Mouse (Mus musculus) liver, postnatal 0 days (tissue): ENCODE data around the gene Klrb1. TPM values are rescaled to one million over a fixed set of nuclear protein-coding genes. Genes with fewer than 3 reads are reported as not detected.
"Not testable (repeated sequence)": the region's sequence is repeated elsewhere in the genome, so short reads cannot be mapped to it uniquely, and the experiment has no call there.

Experiments
- ATAC-seq: fragments of 200-750 bp; cut with Nextera tagmentation; 2 replicates; pipeline ENCODE4 v1.8.0; 2017; ENCODE audit warnings: mild to moderate bottlenecking, moderate library complexity
- DNase-seq: peaks from one replicate; pipeline ENCODE4 v3.0.0-alpha.2; 2016
- H3K27ac ChIP-seq: fragments of 300-500 bp; sonication (generic); 2 replicates; pipeline ENCODE4 v1.5.1; 2014; ENCODE audit warnings: antibody characterized with exemption, moderate library complexity, mild to moderate bottlenecking, low read depth
- H3K27me3 ChIP-seq: fragments of 300-500 bp; sonication (generic); 2 replicates; pipeline ENCODE4 v1.6.1; 2014; ENCODE audit warnings: low read length, control low read depth, mixed read lengths; ENCODE audit not compliant: insufficient read depth
- H3K36me3 ChIP-seq: fragments of 300-500 bp; sonication (generic); replicated peaks from 2 replicates; pipeline ENCODE4 v1.6.1; 2014; ENCODE audit warnings: mild to moderate bottlenecking, control low read depth, low read length, moderate library complexity, mixed read lengths; ENCODE audit not compliant: insufficient read depth
- H3K4me1 ChIP-seq: fragments of 300-500 bp; sonication (generic); 2 replicates; pipeline ENCODE4 v1.6.1; 2014; ENCODE audit warnings: antibody characterized with exemption, mild to moderate bottlenecking, control low read depth; ENCODE audit not compliant: insufficient read depth
- H3K4me2 ChIP-seq: fragments of 300-500 bp; sonication (generic); 2 replicates; pipeline ENCODE4 v1.6.1; 2014; ENCODE audit warnings: low read depth, mild to moderate bottlenecking, low read length, moderate library complexity, mixed read lengths
- H3K4me3 ChIP-seq: fragments of 300-500 bp; sonication (generic); 2 replicates; pipeline ENCODE4 v1.5.1; 2014; ENCODE audit warnings: low read depth, low read length
- H3K9ac ChIP-seq: fragments of 300-500 bp; sonication (generic); replicated peaks from 2 replicates; pipeline ENCODE4 v1.6.1; 2014; ENCODE audit warnings: mild to moderate bottlenecking, moderate library complexity
- H3K9me3 ChIP-seq: fragments of 300-500 bp; sonication (generic); 2 replicates; pipeline ENCODE4 v1.6.1; 2016; ENCODE audit warnings: mild to moderate bottlenecking, control low read depth, low read length, mixed read lengths
- CTCF ChIP-seq: sonication (generic); IDR thresholded peaks from 2 replicates; pipeline ENCODE4 v1.5.1; 2016; ENCODE audit warnings: antibody characterized with exemption, low read depth
- EP300 ChIP-seq: IDR thresholded peaks from 2 replicates; pipeline ENCODE4 v1.6.1; 2016; ENCODE audit warnings: antibody characterized with exemption, low read depth, mild to moderate bottlenecking
- WGBS: fragments of 180-500 bp; shearing (Covaris S2); extraction: QIAGEN DNeasy Blood & Tissue Kit; methylation state at CpG from one replicate; pipeline ENCODE4 v1.1.7; 2014; ENCODE audit not compliant: insufficient replicate concordance; 5-methylcytosine and 5-hydroxymethylcytosine counted together
- polyA plus RNA-seq: library from polyadenylated mRNA; unstranded; fragments of >200 nt; fragmentation: Nextera tagmentation; extraction: Ambion mirVana; gene quantifications from 2 replicates; pipeline ENCODE4 v1.2.1, GENCODE M21; 2015

Gene Klrb1
- polyA plus RNA-seq = not detected in 2 replicates

GRCm38 (mm10) chr6:128722959-128723358 is at the start of gene Klrb1:
Gene Klrb1 (minus strand): TSS chr6:128723059.
- ATAC-seq (no peak), DNase-seq (no peak)
- no peak within 1 kb of the TSS for H3K4me3 ChIP-seq
- 74% methylated on average over 4 of the region's 4 CpGs for WGBS
- TF ChIP-seq EP300 (no peak), CTCF (no peak)
- no peaks in the 10 kb centered on the region for H3K9me3 ChIP-seq
- H3K9ac ChIP-seq = no peak within 1 kb of the TSS
- H3K4me1 ChIP-seq = no peaks in the 10 kb centered on the region
- H3K36me3 ChIP-seq = no peaks in the 10 kb centered on the region
- H3K4me2 ChIP-seq = no peak within 1 kb of the TSS
- no peak within 1 kb of the TSS for H3K27ac ChIP-seq
- H3K27me3 ChIP-seq = no peaks in the 10 kb centered on the region

GRCm38 (mm10) chr6:128769481-128770253 is 46.8 kb upstream of the Klrb1 start:
- no peak for TF ChIP-seq EP300
- no peak overlapping the region for H3K9ac ChIP-seq
- 73% methylated on average over 10 of the region's 10 CpGs for WGBS
- peak; percentile 40; the same call in 1 of the 2 replicates for ATAC-seq
- no peaks in the 10 kb centered on the region for H3K36me3 ChIP-seq
- peak overlapping the region; percentile 64 for H3K27ac ChIP-seq
- H3K27me3 ChIP-seq = no peaks in the 10 kb centered on the region
- H3K4me1 ChIP-seq = 0 out of 2 replicates have a peak, but pooled peaks cover 7% of the 10 kb centered on the region
- no peak for DNase-seq
- H3K4me3 ChIP-seq = no peak overlapping the region
- H3K4me2 ChIP-seq = no peak overlapping the region
- H3K9me3 ChIP-seq = no peaks in the 10 kb centered on the region

- Histone ChIP-seq H3K4me2 (no peak overlapping the region), H3K9ac (no peak overlapping the region), H3K9me3 (no peaks in the 10 kb centered on the region), H3K27ac (no peak overlapping the region), H3K27me3 (no peaks in the 10 kb centered on the region), H3K36me3 (no peaks in the 10 kb centered on the region), H3K4me1 (0 out of 2 replicates have a peak, but pooled peaks cover 9% of the 10 kb centered on the region), H3K4me3 (no peak overlapping the region)
- ATAC-seq (no peak), DNase-seq (no peak)
- 75% methylated on average over 4 of the region's 4 CpGs for WGBS
- TF ChIP-seq EP300 = no peak
Observed at GRCm38 (mm10) chr6:128768047-128768446, 45.2 kb upstream of the Klrb1 start.

DNA sequence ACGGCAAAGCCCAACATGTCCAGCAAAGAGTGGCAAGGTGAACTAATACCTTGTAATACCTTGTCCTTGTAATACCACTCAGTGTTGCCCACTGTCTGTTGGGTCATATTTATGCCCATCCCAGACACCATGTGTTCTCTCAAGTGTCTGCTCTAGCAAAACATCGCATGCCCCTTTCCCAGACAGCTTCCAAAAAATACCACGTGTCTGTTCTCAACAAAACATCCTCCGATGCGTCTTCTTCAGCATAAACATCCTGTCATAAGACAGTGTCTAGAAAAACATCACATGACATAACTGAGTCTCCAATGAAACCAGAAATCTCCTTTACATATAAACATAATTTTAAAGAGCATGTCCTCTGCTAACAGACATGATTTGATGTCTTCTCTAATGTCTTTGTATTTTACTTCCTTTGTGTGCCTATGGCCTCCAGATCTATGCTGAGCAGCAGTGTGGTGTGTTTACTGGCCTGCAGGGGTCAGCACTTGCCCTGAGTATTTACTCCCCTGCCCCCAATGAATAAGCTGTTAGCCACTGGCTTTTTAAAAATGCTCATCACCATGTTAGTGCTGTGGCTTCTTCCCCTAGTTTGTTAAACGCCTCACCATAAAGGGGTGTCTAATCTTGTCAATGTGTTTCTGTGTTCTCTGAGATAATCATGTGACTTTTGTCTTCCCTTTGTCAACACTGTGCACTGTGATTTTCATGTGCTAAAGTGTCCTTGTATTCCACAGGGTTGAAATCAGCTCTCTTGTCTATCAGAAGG is 43.8 kb upstream of the Klrb1 start:
- H3K36me3 ChIP-seq, H3K27ac ChIP-seq, H3K4me2 ChIP-seq, H3K9me3 ChIP-seq, H3K27me3 ChIP-seq, H3K9ac ChIP-seq, H3K4me1 ChIP-seq, H3K4me3 ChIP-seq: not testable (repeated sequence)
- TF ChIP-seq CTCF = peak; percentile 78
- DNase-seq (peak; percentile 63), ATAC-seq (peak; percentile 27)
- WGBS = 69% methylated on average over 6 of the region's 6 CpGs

DNA sequence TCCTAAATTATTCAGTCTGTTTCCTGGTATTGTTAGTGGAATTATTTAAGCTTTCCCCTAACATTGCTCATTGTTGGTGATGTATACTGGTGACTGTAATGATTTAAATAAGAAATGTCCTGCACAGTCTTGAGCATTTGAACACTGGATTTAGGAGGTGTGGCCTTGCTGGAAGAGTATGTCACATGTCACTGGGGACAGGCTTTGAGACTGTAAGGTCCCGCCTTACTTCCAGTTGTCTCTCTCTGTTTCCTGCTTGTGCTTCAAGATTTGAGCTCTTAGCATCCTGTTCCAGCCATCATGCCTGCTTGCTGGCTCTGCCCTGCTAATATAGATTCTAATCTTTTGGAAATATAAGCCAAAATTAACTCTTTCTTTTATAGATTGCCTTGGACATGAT is 42.4 kb upstream of the Klrb1 start:
- Histone ChIP-seq H3K4me1 (0 out of 2 replicates have a peak, but pooled peaks cover 12% of the 10 kb centered on the region), H3K4me2 (no peak overlapping the region), H3K27me3 (no peaks in the 10 kb centered on the region), H3K27ac (no peak overlapping the region), H3K4me3 (no peak overlapping the region), H3K9me3 (no peaks in the 10 kb centered on the region), H3K36me3 (no peaks in the 10 kb centered on the region), H3K9ac (no peak overlapping the region)
- WGBS = 65% methylated on average over 1 of the region's 1 CpGs
- ATAC-seq (no peak), DNase-seq (no peak)
- TF ChIP-seq CTCF (no peak), EP300 (no peak)

DNA sequence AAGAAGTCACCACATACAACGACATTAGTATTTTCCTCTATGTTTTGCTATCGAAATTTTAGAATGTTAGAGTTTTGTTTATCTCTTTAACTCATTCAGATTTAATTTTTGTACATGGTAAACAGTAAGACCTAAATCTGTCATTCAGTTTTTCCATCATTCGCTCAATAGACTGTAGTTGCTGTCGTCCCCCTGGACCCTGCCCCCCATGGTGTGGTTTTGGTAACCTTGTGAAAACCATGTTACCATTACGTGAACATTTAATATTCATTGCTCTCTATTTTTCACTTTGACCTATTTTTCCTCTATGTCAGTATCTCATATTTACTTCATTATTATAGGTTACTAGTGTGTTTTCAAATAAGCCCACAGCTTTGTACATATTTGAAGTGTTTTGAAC is 41.7 kb upstream of the Klrb1 start:
- Histone ChIP-seq H3K4me3 (peak overlapping the region; percentile 43), H3K9me3 (no peaks in the 10 kb centered on the region), H3K27ac (no peak overlapping the region), H3K9ac (peak overlapping the region; percentile 19; the same call in 1 of the 2 replicates), H3K36me3 (no peaks in the 10 kb centered on the region), H3K4me1 (0 out of 2 replicates have a peak, but pooled peaks cover 9% of the 10 kb centered on the region), H3K27me3 (no peaks in the 10 kb centered on the region), H3K4me2 (peak overlapping the region; percentile 76)
- TF ChIP-seq CTCF = no peak
- no peak for TF ChIP-seq EP300
- DNase-seq (no peak), ATAC-seq (no peak)
- WGBS = 18% methylated on average over 5 of the region's 5 CpGs
